Mouse (Mus musculus): ENCODE measurements around the gene Uqcc1.
A peak's percentile ranks its signal among the peaks of the same experiment; 100 is the strongest.

Uqcc1 gene

GRCm38 (mm10) chr2:155929531-155930442 lies at the start of gene Uqcc1:
Gene Uqcc1 (minus strand): TSS chr2:155930310.
- DNase-seq (ENCODE audit: low spot score) = peak; percentile 88

- DNase-seq (ENCODE audit: low spot score) = no peak
Measured at GRCm38 (mm10) chr2:155979328-155979991, 49.4 kb upstream of the Uqcc1 start.

DNA sequence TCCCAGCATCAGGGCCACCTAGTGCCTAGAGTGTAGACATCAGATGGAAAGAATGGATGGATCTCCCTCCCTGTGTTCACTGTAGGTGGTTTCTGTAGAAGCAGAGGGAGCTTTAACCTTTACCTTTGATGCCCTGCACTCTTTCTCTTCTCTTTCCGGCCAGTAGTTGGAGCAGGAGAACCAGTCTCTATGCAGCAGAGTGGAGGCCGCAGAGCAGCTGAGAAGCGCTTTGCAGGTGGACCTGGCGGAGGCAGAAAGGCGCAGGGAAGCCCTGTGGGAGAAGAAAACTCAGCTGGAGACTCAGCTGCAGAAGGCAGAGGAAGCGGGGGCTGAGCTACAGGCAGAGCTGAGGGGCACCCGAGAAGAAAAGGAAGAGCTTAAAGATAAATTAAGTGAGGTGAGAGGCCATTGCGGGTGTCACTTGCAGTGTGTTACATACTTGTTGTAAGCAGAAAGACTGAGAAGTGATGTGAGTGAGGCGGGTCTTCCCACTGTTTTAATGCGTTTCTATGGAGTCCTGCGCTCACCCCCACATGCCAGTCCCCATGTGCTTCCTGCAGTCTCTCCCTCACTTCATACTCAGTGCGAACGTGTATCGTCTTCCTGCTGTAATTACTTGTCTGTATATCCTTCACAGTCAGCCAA lies 44.1 kb upstream of the Uqcc1 start:
- no peak for DNase-seq (ENCODE audit: low spot score)

- no peak for DNase-seq (ENCODE audit: low spot score)
Measured at GRCm38 (mm10) chr2:155973348-155973747, 43.2 kb upstream of the Uqcc1 start.

DNA sequence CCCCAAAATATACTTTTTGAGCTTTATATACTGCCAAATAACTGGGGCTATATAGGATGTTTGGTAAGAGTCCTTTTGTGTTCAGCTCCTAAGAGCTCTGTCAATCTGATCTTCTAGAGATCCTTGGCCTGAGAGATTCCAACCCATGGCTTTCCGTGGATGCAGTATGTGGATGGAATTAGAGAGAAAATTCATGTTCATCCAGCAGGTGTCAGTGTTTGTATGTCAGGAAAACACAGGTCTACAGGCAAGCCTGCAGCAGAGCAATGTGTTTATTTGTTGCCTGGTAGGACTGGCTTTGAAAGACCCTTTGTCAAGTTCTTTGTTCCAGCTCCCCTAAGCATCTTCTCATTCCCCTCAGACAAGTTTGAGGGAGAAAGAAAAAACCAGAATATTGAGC lies 32.9 kb upstream of the Uqcc1 start:
- DNase-seq (ENCODE audit: low spot score) = no peak

GRCm38 (mm10) chr2:155961862-155962261 lies 31.8 kb upstream of the Uqcc1 start:
- DNase-seq (ENCODE audit: low spot score) = no peak

- no peak for DNase-seq (ENCODE audit: low spot score)
Measured at GRCm38 (mm10) chr2:155959981-155960380, 29.9 kb upstream of the Uqcc1 start.

- peak; percentile 88 for DNase-seq (ENCODE audit: low spot score)
Measured at GRCm38 (mm10) chr2:155956134-155957059, 26.3 kb upstream of the Uqcc1 start, which contains the start of gene Cep250. Gene Cep250 (plus strand): TSS chr2:155956458.

GRCm38 (mm10) chr2:155952006-155952405 lies 21.9 kb upstream of the Uqcc1 start:
- no peak for DNase-seq (ENCODE audit: low spot score)

DNA sequence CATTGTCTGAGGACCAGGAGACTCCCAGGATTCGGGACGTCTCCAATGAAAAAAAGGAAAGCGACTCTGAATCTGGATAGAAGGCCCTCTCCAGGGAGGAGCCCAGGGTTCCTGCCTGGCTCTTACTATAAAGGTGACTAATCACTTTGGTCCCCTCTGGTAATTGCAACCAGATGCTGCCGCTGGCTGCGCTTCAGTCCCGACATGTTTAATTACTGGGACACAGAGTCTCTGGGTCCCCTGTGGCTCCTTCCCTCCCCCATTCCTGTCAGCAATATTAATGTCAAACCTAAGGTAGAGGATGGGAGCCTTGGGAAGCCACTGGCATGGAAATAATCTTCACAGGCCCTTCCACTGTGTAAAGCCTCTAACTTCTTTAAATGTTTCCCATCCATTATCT lies 19.3 kb upstream of the Uqcc1 start:
- DNase-seq (ENCODE audit: low spot score) = no peak

GRCm38 (mm10) chr2:155947390-155948002 lies 17.4 kb upstream of the Uqcc1 start:
- DNase-seq (ENCODE audit: low spot score) = no peak

DNA sequence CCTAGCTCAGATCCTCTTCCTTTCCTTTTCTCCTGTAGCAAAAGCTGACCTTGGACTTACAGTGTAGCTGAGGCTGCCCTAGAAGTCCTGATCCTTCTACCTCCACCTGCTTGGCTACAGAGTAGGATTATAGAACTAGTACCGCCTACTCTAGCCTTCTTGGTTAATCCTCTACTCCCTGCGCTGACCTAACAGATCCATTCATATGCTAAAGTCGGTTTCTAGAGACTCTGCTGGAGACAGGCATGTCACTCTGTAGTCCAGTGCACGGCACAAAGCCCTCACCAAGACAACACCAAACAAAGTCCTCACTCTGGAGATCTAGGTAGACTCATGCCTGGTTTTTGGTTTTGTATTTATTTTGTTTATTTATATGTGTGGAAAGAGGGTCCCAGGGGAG lies 16.4 kb upstream of the Uqcc1 start:
- no peak for DNase-seq (ENCODE audit: low spot score)

GRCm38 (mm10) chr2:155946069-155946468 lies 16.0 kb upstream of the Uqcc1 start:
- DNase-seq (ENCODE audit: low spot score) = no peak

DNA sequence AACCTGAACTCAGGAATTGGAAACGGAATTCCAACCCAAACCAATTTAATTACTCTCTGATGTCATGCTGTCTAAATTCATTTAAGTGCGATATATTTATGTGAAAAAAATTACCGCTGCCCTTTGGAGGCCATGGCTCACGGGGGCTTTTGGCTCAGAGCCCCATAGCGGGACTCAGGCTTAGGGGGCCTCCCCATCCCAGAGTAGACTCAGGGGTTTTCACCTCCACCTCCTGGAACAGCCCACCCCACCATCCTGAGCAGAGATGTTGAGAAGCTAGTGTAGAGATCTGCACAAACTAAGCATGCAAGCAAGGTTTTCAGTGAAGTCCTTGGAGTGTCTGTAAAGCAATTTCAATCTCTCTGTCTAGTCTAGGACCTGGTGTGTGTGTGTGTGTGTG lies 15.5 kb upstream of the Uqcc1 start:
- no peak for DNase-seq (ENCODE audit: low spot score)

DNA sequence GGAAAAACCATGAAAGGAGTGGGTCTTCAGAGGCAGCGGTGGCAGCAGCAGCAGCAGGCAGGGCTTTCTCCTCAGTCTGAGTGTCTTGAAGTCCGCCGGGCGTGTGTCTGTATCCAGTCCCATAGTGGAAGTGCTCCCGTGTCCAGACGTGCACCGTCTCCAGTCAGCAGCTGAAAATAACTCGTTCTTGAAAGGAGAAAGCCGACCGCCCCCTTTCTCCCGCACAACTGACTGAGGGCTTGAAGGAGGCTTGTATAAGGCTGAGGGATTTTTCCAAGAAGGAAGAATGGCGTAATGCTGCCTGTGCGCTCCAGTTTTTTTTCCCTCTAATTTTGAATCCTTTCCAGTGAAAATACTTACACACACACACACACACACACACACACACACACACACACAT lies 15.0 kb upstream of the Uqcc1 start, which contains the start of gene Gdf5:
Gene Gdf5 (minus strand): TSS at position 244 of the 400 bp plus-strand sequence.
- DNase-seq (ENCODE audit: low spot score) = no peak

- no peak for DNase-seq (ENCODE audit: low spot score)
Measured at GRCm38 (mm10) chr2:155944685-155945084, 14.6 kb upstream of the Uqcc1 start.

DNA sequence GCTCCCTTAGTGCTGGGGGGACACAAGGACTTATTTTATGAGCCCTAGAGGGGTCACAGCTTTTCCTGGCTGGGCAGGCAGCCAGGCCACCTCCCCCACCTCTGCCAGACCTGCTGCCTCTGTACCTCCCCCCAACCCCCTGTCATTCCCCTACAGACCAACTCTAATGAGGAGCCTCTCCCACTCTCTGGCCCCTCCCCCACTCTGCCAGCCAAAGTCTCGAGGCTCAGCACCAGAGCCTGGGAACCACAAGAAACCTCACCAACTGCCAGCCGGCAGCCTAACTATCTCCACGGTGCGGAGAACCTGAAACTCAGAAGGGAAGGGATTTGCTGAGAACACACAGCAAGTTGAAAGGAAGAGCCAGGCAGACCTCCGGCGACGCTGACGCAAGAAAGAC lies 13.4 kb upstream of the Uqcc1 start:
- DNase-seq (ENCODE audit: low spot score) = no peak

DNA sequence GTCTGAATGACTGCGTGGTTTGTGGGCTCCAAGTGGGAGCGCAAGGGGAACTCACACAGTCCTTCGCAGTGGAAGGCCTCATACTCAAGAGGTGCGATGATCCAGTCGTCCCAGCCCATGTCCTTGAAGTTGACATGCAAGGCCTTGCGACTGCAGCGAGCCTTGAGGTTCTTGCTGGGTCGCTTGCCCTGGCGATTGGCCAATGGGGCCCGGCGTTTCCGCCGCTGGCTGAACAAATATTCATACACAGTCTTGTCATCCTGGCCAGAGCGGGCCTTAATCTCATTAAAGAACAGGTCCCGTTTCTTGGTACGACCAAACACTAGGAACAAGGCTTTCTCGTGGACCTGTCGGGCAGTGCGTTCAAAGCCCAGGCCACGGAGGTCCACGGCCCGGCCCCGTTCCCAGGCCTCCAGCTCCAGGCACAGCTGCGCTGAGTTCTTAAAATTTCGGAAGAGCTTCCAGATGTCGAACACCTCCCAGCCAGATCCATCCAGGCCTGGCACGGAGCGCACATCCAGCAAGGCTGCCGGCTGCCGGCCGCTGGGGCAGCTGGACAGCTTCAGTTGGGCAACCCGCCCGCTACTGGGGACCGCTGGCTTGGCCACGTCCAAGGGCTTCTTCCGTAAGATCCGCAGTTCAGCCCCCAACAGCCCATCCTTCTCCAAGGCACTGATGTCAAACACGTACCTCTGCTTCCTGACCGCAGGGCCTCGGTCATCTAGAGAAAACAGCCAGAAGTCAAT lies 11.8 kb upstream of the Uqcc1 start:
- no peak for DNase-seq (ENCODE audit: low spot score)

GRCm38 (mm10) chr2:155940681-155941080 lies 10.6 kb upstream of the Uqcc1 start, which contains the start of gene Gm15557:
Gene Gm15557 (plus strand): TSS chr2:155940728.
- no peak for DNase-seq (ENCODE audit: low spot score)

DNA sequence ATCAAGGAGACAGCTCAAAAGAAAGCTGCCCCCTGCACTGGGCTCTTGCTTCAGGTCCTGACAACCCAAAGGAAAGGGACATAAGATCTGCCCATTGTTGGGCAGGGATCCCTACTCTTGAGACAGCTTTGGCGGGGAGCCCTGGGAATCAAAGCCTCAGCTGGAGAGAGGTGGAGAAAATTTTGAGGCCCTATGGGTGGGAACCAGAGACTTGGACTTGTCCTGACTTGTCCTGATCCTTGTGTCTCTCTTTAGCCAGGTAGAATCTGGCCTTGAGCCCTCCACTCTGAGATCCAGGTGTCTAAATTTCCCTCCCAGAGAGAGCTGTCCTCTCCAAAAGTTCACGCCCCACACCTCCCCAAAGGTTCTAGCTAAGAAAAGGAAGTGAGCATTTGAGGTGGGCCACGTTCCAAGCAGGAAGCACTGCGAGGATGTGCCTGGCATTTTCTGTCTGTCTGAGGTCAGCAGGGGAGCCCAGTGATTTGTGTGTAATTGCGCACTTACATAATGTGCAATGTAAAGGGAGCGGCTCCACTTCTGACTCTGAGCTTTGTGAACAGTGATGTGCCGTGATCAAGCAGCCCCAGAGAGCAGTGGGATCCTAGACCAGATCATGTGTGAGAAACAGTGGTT lies 9.9 kb upstream of the Uqcc1 start:
- no peak for DNase-seq (ENCODE audit: low spot score)

Measured in ovary, adult 18-20 months (tissue).